Mouse (Mus musculus) kidney, adult 2 months (tissue): ENCODE results near the gene Gzme. TPM values are rescaled to one million over a fixed set of nuclear protein-coding genes. Genes with fewer than 3 reads are reported as not detected.

Experiments
- DNase-seq: peaks from one replicate; pipeline ENCODE4 v3.0.0; 2021
- H3K27ac ChIP-seq: fragments of 200-500 bp; 2 replicates; pipeline ENCODE4 v1.5.1; 2012; ENCODE audit warnings: low read depth, low read length, control low read depth, inconsistent platforms; ENCODE audit not compliant: insufficient read depth
- H3K27me3 ChIP-seq: fragments of 200-500 bp; replicated peaks from 2 replicates; pipeline ENCODE4 v1.6.1; 2012; ENCODE audit warnings: mild to moderate bottlenecking, moderate library complexity, low read length, inconsistent platforms; ENCODE audit not compliant: control insufficient read depth, insufficient read depth
- H3K36me3 ChIP-seq: fragments of 200-500 bp; 2 replicates; pipeline ENCODE4 v1.6.1; 2012; ENCODE audit warnings: mild to moderate bottlenecking, moderate library complexity, low read length, inconsistent platforms; ENCODE audit not compliant: control insufficient read depth, insufficient read depth
- H3K4me1 ChIP-seq: fragments of 200-500 bp; 2 replicates; pipeline ENCODE4 v1.6.1; 2011; ENCODE audit warnings: low read length; ENCODE audit not compliant: control insufficient read depth, insufficient read depth
- H3K4me3 ChIP-seq: fragments of 200-500 bp; 2 replicates; pipeline ENCODE4 v1.5.1; 2011; ENCODE audit warnings: mild to moderate bottlenecking, low read depth, low read length, control low read depth; ENCODE audit not compliant: insufficient read depth
- CTCF ChIP-seq: fragments of 200-500 bp; conservative IDR thresholded peaks from 2 replicates; pipeline ENCODE4 v1.5.1; 2011; ENCODE audit warnings: low read depth, mild to moderate bottlenecking, control low read depth, low read length, moderate library complexity, mixed read lengths; ENCODE audit not compliant: insufficient read depth, insufficient read length
- POLR2A ChIP-seq: fragments of 200-500 bp; IDR thresholded peaks from one replicate; pipeline ENCODE4 v1.6.1; 2011; ENCODE audit warnings: low read depth, low read length, control low read depth
- WGBS: fragments of 180-500 bp; shearing (Covaris S2); methylation state at CpG from one replicate; pipeline ENCODE4 v1.1.7; 2018; 5-methylcytosine and 5-hydroxymethylcytosine counted together
- polyA plus RNA-seq: library from polyadenylated mRNA; depleted of rRNA; stranded (reverse); fragments of >200 nt; gene quantifications from 2 replicates; pipeline ENCODE4 v1.2.3, GENCODE M21; 2012; rRNA removed

Gene Gzme
- polyA plus RNA-seq, 1 experiment = not detected

GRCm38 (mm10) chr14:56097597-56097996 is 22.8 kb downstream of the Gzme start:
- Histone ChIP-seq H3K27ac (no peak overlapping the region), H3K36me3 (no peaks in the 10 kb centered on the region), H3K4me3 (no peak overlapping the region), H3K4me1 (no peaks in the 10 kb centered on the region), H3K27me3 (no peaks in the 10 kb centered on the region; the same call in 1 of the 2 replicates)
- no peak for TF ChIP-seq POLR2A
- no peak for DNase-seq
- WGBS = 81% methylated on average over 1 of the region's 1 CpGs

- Histone ChIP-seq H3K27ac (no peak overlapping the region), H3K4me1 (no peaks in the 10 kb centered on the region), H3K36me3 (no peaks in the 10 kb centered on the region), H3K27me3 (no peaks in the 10 kb centered on the region; the same call in 1 of the 2 replicates), H3K4me3 (no peak overlapping the region)
- TF ChIP-seq POLR2A (no peak), CTCF (no peak)
- DNase-seq = no peak
- WGBS = 67% methylated on average over 2 of the region's 2 CpGs
Observed at GRCm38 (mm10) chr14:56093353-56093752, 27.1 kb downstream of the Gzme start.

- TF ChIP-seq CTCF = no peak
- no peak for TF ChIP-seq POLR2A
- no peak for DNase-seq
- WGBS = 68% methylated on average over 3 of the region's 3 CpGs
Observed at GRCm38 (mm10) chr14:56086711-56087110, 33.7 kb downstream of the Gzme start.

GRCm38 (mm10) chr14:56085167-56085566 is 35.3 kb downstream of the Gzme start, which contains the start of gene Mcpt8:
Mcpt8 (minus strand) TSS chr14:56085273.
- no peak for TF ChIP-seq POLR2A
- TF ChIP-seq CTCF = no peak
- Histone ChIP-seq H3K27me3 (no peaks in the 10 kb centered on the region), H3K36me3 (no peaks in the 10 kb centered on the region), H3K27ac (no peak within 1 kb of the TSS), H3K4me1 (no peaks in the 10 kb centered on the region), H3K4me3 (no peak within 1 kb of the TSS)
- 94% methylated on average over 2 of the region's 2 CpGs for WGBS
- no peak for DNase-seq

More at GRCm38 (mm10) chr14:56086711-56087110, 33.7 kb downstream of the Gzme start:
- H3K4me3 ChIP-seq = no peak overlapping the region
- no peaks in the 10 kb centered on the region for H3K4me1 ChIP-seq
- no peaks in the 10 kb centered on the region for H3K27me3 ChIP-seq
- no peaks in the 10 kb centered on the region for H3K36me3 ChIP-seq
- H3K27ac ChIP-seq = no peak overlapping the region

GRCm38 (mm10) chr14:56082016-56082415 is 38.4 kb downstream of the Gzme start:
- TF ChIP-seq CTCF (no peak), POLR2A (no peak)
- H3K27me3 ChIP-seq = no peaks in the 10 kb centered on the region
- H3K36me3 ChIP-seq = no peaks in the 10 kb centered on the region
- WGBS = 79% methylated on average over 4 of the region's 4 CpGs
- H3K27ac ChIP-seq = no peak overlapping the region
- H3K4me1 ChIP-seq = no peaks in the 10 kb centered on the region
- H3K4me3 ChIP-seq = no peak overlapping the region
- no peak for DNase-seq

Other genes with a start within 250 kb of the Gzme start
- 0.08 and 0.13 TPM in 2 replicates for gene Cbln3, start 236.2 kb downstream of the Gzme start, polyA plus RNA-seq
- gene Khnyn, start 235.7 kb downstream of the Gzme start, polyA plus RNA-seq = 11.1 and 11.9 TPM in 2 replicates
- 132 and 133 TPM in 2 replicates for gene Sdr39u1, start 220.3 kb downstream of the Gzme start, polyA plus RNA-seq
- gene Cma1, start 175.9 kb downstream of the Gzme start, polyA plus RNA-seq = 0.42 and 0.99 TPM in 2 replicates
- not detected in 2 replicates for gene Cma2, start 169.6 kb downstream of the Gzme start, polyA plus RNA-seq
- not detected in 2 replicates for gene Mcpt1, start 102.7 kb downstream of the Gzme start, polyA plus RNA-seq
- gene Mcpt9, start 90.1 kb downstream of the Gzme start, polyA plus RNA-seq = not detected in 2 replicates
- not detected in 2 replicates for gene Mcpt2, start 78.6 kb downstream of the Gzme start, polyA plus RNA-seq
- 0.50 and 0.95 TPM in 2 replicates for gene Mcpt4, start 58.3 kb downstream of the Gzme start, polyA plus RNA-seq
- gene Mcpt8, start 35.4 kb downstream of the Gzme start, polyA plus RNA-seq = not detected in 2 replicates
- not detected in 2 replicates for gene Ctsg, start 18.1 kb downstream of the Gzme start, polyA plus RNA-seq
- not detected in 2 replicates for gene Gzmd, start 12.0 kb upstream of the Gzme start, polyA plus RNA-seq
- gene Gzmg, start 39.0 kb upstream of the Gzme start, polyA plus RNA-seq = not detected in 2 replicates
- not detected in 2 replicates for gene Gzmn, start 54.0 kb upstream of the Gzme start, polyA plus RNA-seq
- not detected in 2 replicates for gene Gzmf, start 90.8 kb upstream of the Gzme start, polyA plus RNA-seq
- gene Gzmc, start 114.0 kb upstream of the Gzme start, polyA plus RNA-seq = not detected in 2 replicates
- gene Gzmb, start 141.6 kb upstream of the Gzme start, polyA plus RNA-seq = 0.30 and 0.41 TPM in 2 replicates
- 0.22 and 0.25 TPM in 2 replicates for gene Atp12a, start 244.4 kb upstream of the Gzme start, polyA plus RNA-seq